Mouse (Mus musculus): ENCODE results near the gene Atp6v1f. TPM values are rescaled to one million over a fixed set of nuclear protein-coding genes. Genes with fewer than 3 reads are reported as not detected.

Gene Atp6v1f
- 796 and 827 TPM in 2 replicates for polyA plus RNA-seq (2012; rRNA removed)

- peak; percentile 97 for DNase-seq
- WGBS: under 1% methylated on average over 39 of the region's 39 CpGs
- TF ChIP-seq CTCF (conservative IDR thresholded peaks at IDR 0.05; ENCODE audit: insufficient read depth, insufficient read length, low read depth, low read length) (no peak), POLR2A (IDR thresholded peaks at IDR 0.05; ENCODE audit: low read depth, low read length) (peak; percentile 41)
- Histone ChIP-seq H3K27ac (ENCODE audit: insufficient read depth, low read depth, low read length) (peak within 1 kb of the TSS; percentile 34), H3K36me3 (ENCODE audit: control insufficient read depth, insufficient read depth, low read length) (no peaks in the 10 kb centered on the region), H3K4me3 (ENCODE audit: insufficient read depth, low read depth, low read length) (peak within 1 kb of the TSS; percentile 69), H3K27me3 (replicated peaks; ENCODE audit: control insufficient read depth, insufficient read depth, low read length) (no peaks in the 10 kb centered on the region), H3K4me1 (ENCODE audit: control insufficient read depth, insufficient read depth, low read length) (peaks cover 3% of the 10 kb centered on the region; the same call in 1 of the 2 replicates)
These were observed at the start of gene Atp6v1f for GRCm38 (mm10) chr6:29467583-29468354. Gene Atp6v1f (plus strand): TSS chr6:29467718.

DNA sequence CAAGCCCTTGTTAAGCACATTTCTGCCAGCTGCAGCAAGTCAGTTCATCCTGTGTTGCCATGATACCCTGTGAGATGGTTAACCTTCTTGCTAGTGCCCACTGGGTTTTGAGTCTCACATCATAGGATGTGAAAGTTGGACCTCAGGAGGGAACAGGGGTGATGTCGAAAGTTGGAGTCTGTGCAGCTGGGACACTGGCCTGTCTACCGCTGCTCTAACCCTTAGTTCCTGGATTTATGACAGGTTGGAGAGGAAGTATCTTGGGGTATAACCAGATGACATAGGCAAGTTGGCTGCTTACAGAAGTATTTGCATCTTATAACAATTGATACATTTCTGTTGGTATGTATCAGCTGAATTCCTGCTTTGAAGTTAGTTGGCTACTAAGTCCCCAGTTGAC, 46.9 kb upstream of the Atp6v1f start:
- TF ChIP-seq CTCF (conservative IDR thresholded peaks at IDR 0.05; ENCODE audit: insufficient read depth, insufficient read length, low read depth, low read length) (no peak), POLR2A (IDR thresholded peaks at IDR 0.05; ENCODE audit: low read depth, low read length) (no peak)
- Histone ChIP-seq H3K4me1 (ENCODE audit: control insufficient read depth, insufficient read depth, low read length) (no peaks in the 10 kb centered on the region), H3K4me3 (ENCODE audit: insufficient read depth, low read depth, low read length) (no peak overlapping the region), H3K27me3 (replicated peaks; ENCODE audit: control insufficient read depth, insufficient read depth, low read length) (no peaks in the 10 kb centered on the region), H3K36me3 (ENCODE audit: control insufficient read depth, insufficient read depth, low read length) (no peaks in the 10 kb centered on the region), H3K27ac (ENCODE audit: insufficient read depth, low read depth, low read length) (no peak overlapping the region)
- 79% methylated on average over 2 of the region's 2 CpGs for WGBS
- DNase-seq: no peak

GRCm38 (mm10) chr6:29425118-29425517, 42.4 kb upstream of the Atp6v1f start:
- H3K4me3 ChIP-seq (ENCODE audit: insufficient read depth, low read depth, low read length): no peak overlapping the region
- H3K36me3 ChIP-seq (ENCODE audit: control insufficient read depth, insufficient read depth, low read length): no peaks in the 10 kb centered on the region
- WGBS: 94% methylated on average over 8 of the region's 8 CpGs
- H3K27ac ChIP-seq (ENCODE audit: insufficient read depth, low read depth, low read length): no peak overlapping the region
- no peak for TF ChIP-seq CTCF (conservative IDR thresholded peaks at IDR 0.05; ENCODE audit: insufficient read depth, insufficient read length, low read depth, low read length)
- TF ChIP-seq POLR2A (IDR thresholded peaks at IDR 0.05; ENCODE audit: low read depth, low read length): no peak
- no peaks in the 10 kb centered on the region for H3K4me1 ChIP-seq (ENCODE audit: control insufficient read depth, insufficient read depth, low read length)
- no peak for DNase-seq
- H3K27me3 ChIP-seq (replicated peaks; ENCODE audit: control insufficient read depth, insufficient read depth, low read length): no peaks in the 10 kb centered on the region

GRCm38 (mm10) chr6:29426331-29426730, 41.2 kb upstream of the Atp6v1f start:
- no peaks in the 10 kb centered on the region for H3K36me3 ChIP-seq (ENCODE audit: control insufficient read depth, insufficient read depth, low read length)
- 79% methylated on average over 6 of the region's 6 CpGs for WGBS
- no peaks in the 10 kb centered on the region for H3K4me1 ChIP-seq (ENCODE audit: control insufficient read depth, insufficient read depth, low read length)
- DNase-seq: no peak
- no peak for TF ChIP-seq POLR2A (IDR thresholded peaks at IDR 0.05; ENCODE audit: low read depth, low read length)
- no peak for TF ChIP-seq CTCF (conservative IDR thresholded peaks at IDR 0.05; ENCODE audit: insufficient read depth, insufficient read length, low read depth, low read length)
- no peak overlapping the region for H3K4me3 ChIP-seq (ENCODE audit: insufficient read depth, low read depth, low read length)
- H3K27ac ChIP-seq (ENCODE audit: insufficient read depth, low read depth, low read length): no peak overlapping the region
- no peaks in the 10 kb centered on the region for H3K27me3 ChIP-seq (replicated peaks; ENCODE audit: control insufficient read depth, insufficient read depth, low read length)

DNA sequence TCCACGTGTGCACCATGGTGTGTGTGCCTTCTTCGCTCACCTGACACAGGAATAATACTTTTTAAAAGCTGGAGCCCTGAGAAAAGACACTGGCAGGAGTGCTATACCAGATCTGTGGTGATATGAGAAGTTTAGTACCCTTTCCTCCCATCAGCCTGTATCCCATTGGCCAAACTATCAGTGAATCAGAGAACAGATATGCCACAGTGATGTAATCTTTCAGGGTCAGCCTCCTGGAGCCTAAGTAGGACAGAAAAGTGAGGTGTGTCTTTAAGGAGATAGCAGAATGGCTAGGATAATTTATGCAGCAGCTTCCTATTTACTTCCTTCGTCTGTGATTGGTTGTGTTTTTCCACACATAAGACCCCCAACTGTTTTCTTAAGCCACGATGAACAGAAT, 39.3 kb upstream of the Atp6v1f start:
- DNase-seq: no peak
- Histone ChIP-seq H3K27ac (ENCODE audit: insufficient read depth, low read depth, low read length) (no peak overlapping the region), H3K27me3 (replicated peaks; ENCODE audit: control insufficient read depth, insufficient read depth, low read length) (peaks cover 4% of the 10 kb centered on the region), H3K4me3 (ENCODE audit: insufficient read depth, low read depth, low read length) (no peak overlapping the region), H3K4me1 (ENCODE audit: control insufficient read depth, insufficient read depth, low read length) (no peaks in the 10 kb centered on the region), H3K36me3 (ENCODE audit: control insufficient read depth, insufficient read depth, low read length) (no peaks in the 10 kb centered on the region)
- 61% methylated on average over 4 of the region's 4 CpGs for WGBS
- TF ChIP-seq CTCF (conservative IDR thresholded peaks at IDR 0.05; ENCODE audit: insufficient read depth, insufficient read length, low read depth, low read length) (no peak), POLR2A (IDR thresholded peaks at IDR 0.05; ENCODE audit: low read depth, low read length) (no peak)

GRCm38 (mm10) chr6:29430681-29431420, 36.7 kb upstream of the Atp6v1f start:
- H3K27ac ChIP-seq (ENCODE audit: insufficient read depth, low read depth, low read length): no peak overlapping the region
- H3K36me3 ChIP-seq (ENCODE audit: control insufficient read depth, insufficient read depth, low read length): no peaks in the 10 kb centered on the region
- no peaks in the 10 kb centered on the region for H3K4me1 ChIP-seq (ENCODE audit: control insufficient read depth, insufficient read depth, low read length)
- TF ChIP-seq CTCF (conservative IDR thresholded peaks at IDR 0.05; ENCODE audit: insufficient read depth, insufficient read length, low read depth, low read length): no peak
- TF ChIP-seq POLR2A (IDR thresholded peaks at IDR 0.05; ENCODE audit: low read depth, low read length): no peak
- H3K4me3 ChIP-seq (ENCODE audit: insufficient read depth, low read depth, low read length): no peak overlapping the region
- no peak for DNase-seq
- peaks cover 5% of the 10 kb centered on the region for H3K27me3 ChIP-seq (replicated peaks; ENCODE audit: control insufficient read depth, insufficient read depth, low read length)
- 73% methylated on average over 15 of the region's 15 CpGs for WGBS

DNA sequence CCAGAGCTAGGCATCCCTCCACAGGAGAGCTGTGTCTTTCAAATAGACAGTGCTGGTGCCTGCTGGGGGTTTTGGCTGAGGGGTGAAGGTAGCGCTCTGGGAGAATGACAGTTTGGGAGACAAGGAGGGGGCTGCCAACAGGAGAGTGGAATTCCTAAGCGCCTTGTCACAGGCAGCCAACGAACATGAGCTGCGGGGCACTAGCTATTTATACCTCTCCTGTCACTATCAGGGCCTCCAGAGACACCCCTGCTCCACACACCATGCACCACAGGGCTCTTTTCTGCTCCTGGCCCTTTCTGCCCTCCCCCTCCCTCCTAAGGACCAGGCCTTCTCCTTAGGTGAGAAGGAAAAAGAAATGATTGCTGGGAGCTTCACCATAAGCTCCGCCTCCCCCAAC, 36.0 kb upstream of the Atp6v1f start:
- no peak overlapping the region for H3K4me3 ChIP-seq (ENCODE audit: insufficient read depth, low read depth, low read length)
- H3K27ac ChIP-seq (ENCODE audit: insufficient read depth, low read depth, low read length): no peak overlapping the region
- no peak for DNase-seq
- H3K27me3 ChIP-seq (replicated peaks; ENCODE audit: control insufficient read depth, insufficient read depth, low read length): peaks cover 5% of the 10 kb centered on the region
- no peaks in the 10 kb centered on the region for H3K36me3 ChIP-seq (ENCODE audit: control insufficient read depth, insufficient read depth, low read length)
- no peaks in the 10 kb centered on the region for H3K4me1 ChIP-seq (ENCODE audit: control insufficient read depth, insufficient read depth, low read length)
- TF ChIP-seq POLR2A (IDR thresholded peaks at IDR 0.05; ENCODE audit: low read depth, low read length) (no peak), CTCF (conservative IDR thresholded peaks at IDR 0.05; ENCODE audit: insufficient read depth, insufficient read length, low read depth, low read length) (no peak)
- 70% methylated on average over 5 of the region's 5 CpGs for WGBS

Measured in kidney, adult 2 months (tissue).